Mouse (Mus musculus) stomach, postnatal 0 days (tissue): Measurements from ENCODE around the gene Olr1.
A peak's percentile ranks its signal among the peaks of the same experiment; 100 is the strongest.

Experiments
- CTCF ChIP-seq: IDR thresholded peaks from 2 replicates; pipeline ENCODE4 v1.5.1; 2016; ENCODE audit warnings: antibody characterized with exemption, low read depth, mild to moderate bottlenecking, moderate library complexity
- EP300 ChIP-seq: optimal IDR thresholded peaks from 2 replicates; pipeline ENCODE3; 2016; ENCODE audit warnings: antibody characterized with exemption

GRCm38 (mm10) chr6:129532556-129532941, 25.6 kb upstream of the Olr1 start:
- TF ChIP-seq EP300 (no peak), CTCF (peak; percentile 41)
